Mouse (Mus musculus): Measurements from ENCODE around the gene Rad54l. TPM values are rescaled to one million over a fixed set of nuclear protein-coding genes. Genes with fewer than 3 reads are reported as not detected.

Gene Rad54l
- polyA plus RNA-seq, 1 experiment = 41.1 TPM

GRCm38 (mm10) chr4:116152702-116153101 is 29.2 kb upstream of the Rad54l start:
- no peaks in the 10 kb centered on the region for H3K9me3 ChIP-seq (replicated peaks; ENCODE audit: control insufficient read depth, insufficient read depth, low read length, poor library complexity, severe bottlenecking)
- peaks cover 5% of the 10 kb centered on the region for H3K4me1 ChIP-seq (ENCODE audit: control insufficient read depth, insufficient read depth, low read length)
- peaks cover 33% of the 10 kb centered on the region for H3K36me3 ChIP-seq (ENCODE audit: control insufficient read depth, insufficient read depth, low read length, poor library complexity, severe bottlenecking)
- H3K27ac ChIP-seq (ENCODE audit: insufficient read depth, low read length) = no peak overlapping the region
- no peak overlapping the region for H3K4me3 ChIP-seq (ENCODE audit: low read depth, low read length)
- H3K9ac ChIP-seq (ENCODE audit: low read depth, poor library complexity, severe bottlenecking) = no peak overlapping the region
- TF ChIP-seq POLR2A (IDR thresholded peaks at IDR 0.05; ENCODE audit: insufficient read depth, low read length) (no peak), CTCF (IDR thresholded peaks at IDR 0.05; ENCODE audit: low read depth, low read length) (no peak), EP300 (IDR thresholded peaks at IDR 0.05; ENCODE audit: insufficient read depth, low read depth, low read length) (no peak)
- H3K27me3 ChIP-seq (ENCODE audit: control insufficient read depth, insufficient read depth, low read length, poor library complexity, severe bottlenecking) = no peaks in the 10 kb centered on the region

GRCm38 (mm10) chr4:116151238-116151637 is 27.7 kb upstream of the Rad54l start, which contains the start of gene Lurap1:
Gene Lurap1 (minus strand): TSS chr4:116151338.
- Histone ChIP-seq H3K27ac (ENCODE audit: insufficient read depth, low read length) (peak within 1 kb of the TSS; percentile 53), H3K36me3 (ENCODE audit: control insufficient read depth, insufficient read depth, low read length, poor library complexity, severe bottlenecking) (peaks cover 23% of the 10 kb centered on the region)

GRCm38 (mm10) chr4:116150862-116151221 is 27.4 kb upstream of the Rad54l start:
- Histone ChIP-seq H3K9me3 (replicated peaks; ENCODE audit: control insufficient read depth, insufficient read depth, low read length, poor library complexity, severe bottlenecking) (no peaks in the 10 kb centered on the region), H3K4me3 (ENCODE audit: low read depth, low read length) (peak overlapping the region; percentile 94), H3K4me1 (ENCODE audit: control insufficient read depth, insufficient read depth, low read length) (peaks cover 5% of the 10 kb centered on the region), H3K36me3 (ENCODE audit: control insufficient read depth, insufficient read depth, low read length, poor library complexity, severe bottlenecking) (peaks cover 19% of the 10 kb centered on the region), H3K27me3 (ENCODE audit: control insufficient read depth, insufficient read depth, low read length, poor library complexity, severe bottlenecking) (no peaks in the 10 kb centered on the region), H3K9ac (ENCODE audit: low read depth, poor library complexity, severe bottlenecking) (peak overlapping the region; percentile 97), H3K27ac (ENCODE audit: insufficient read depth, low read length) (peak overlapping the region; percentile 53)
- TF ChIP-seq EP300 (IDR thresholded peaks at IDR 0.05; ENCODE audit: insufficient read depth, low read depth, low read length) = no peak
- no peak for TF ChIP-seq POLR2A (IDR thresholded peaks at IDR 0.05; ENCODE audit: insufficient read depth, low read length)
- no peak for TF ChIP-seq CTCF (IDR thresholded peaks at IDR 0.05; ENCODE audit: low read depth, low read length)

More at GRCm38 (mm10) chr4:116151238-116151637, 27.7 kb upstream of the Rad54l start, which contains the start of gene Lurap1:
- no peak for TF ChIP-seq POLR2A (IDR thresholded peaks at IDR 0.05; ENCODE audit: insufficient read depth, low read length)
- TF ChIP-seq CTCF (IDR thresholded peaks at IDR 0.05; ENCODE audit: low read depth, low read length) = no peak
- TF ChIP-seq EP300 (IDR thresholded peaks at IDR 0.05; ENCODE audit: insufficient read depth, low read depth, low read length) = no peak
- H3K9me3 ChIP-seq (replicated peaks; ENCODE audit: control insufficient read depth, insufficient read depth, low read length, poor library complexity, severe bottlenecking) = no peaks in the 10 kb centered on the region
- H3K27me3 ChIP-seq (ENCODE audit: control insufficient read depth, insufficient read depth, low read length, poor library complexity, severe bottlenecking) = no peaks in the 10 kb centered on the region
- peak within 1 kb of the TSS; percentile 94 for H3K4me3 ChIP-seq (ENCODE audit: low read depth, low read length)
- H3K4me1 ChIP-seq (ENCODE audit: control insufficient read depth, insufficient read depth, low read length) = peaks cover 5% of the 10 kb centered on the region
- peak within 1 kb of the TSS; percentile 97 for H3K9ac ChIP-seq (ENCODE audit: low read depth, poor library complexity, severe bottlenecking)

GRCm38 (mm10) chr4:116150156-116150861 is 26.8 kb upstream of the Rad54l start:
- peak overlapping the region; percentile 53 for H3K27ac ChIP-seq (ENCODE audit: insufficient read depth, low read length)
- peak overlapping the region; percentile 97 for H3K9ac ChIP-seq (ENCODE audit: low read depth, poor library complexity, severe bottlenecking)
- TF ChIP-seq CTCF (IDR thresholded peaks at IDR 0.05; ENCODE audit: low read depth, low read length) = no peak
- no peak for TF ChIP-seq EP300 (IDR thresholded peaks at IDR 0.05; ENCODE audit: insufficient read depth, low read depth, low read length)
- TF ChIP-seq POLR2A (IDR thresholded peaks at IDR 0.05; ENCODE audit: insufficient read depth, low read length) = no peak
- no peaks in the 10 kb centered on the region for H3K9me3 ChIP-seq (replicated peaks; ENCODE audit: control insufficient read depth, insufficient read depth, low read length, poor library complexity, severe bottlenecking)
- no peaks in the 10 kb centered on the region for H3K27me3 ChIP-seq (ENCODE audit: control insufficient read depth, insufficient read depth, low read length, poor library complexity, severe bottlenecking)
- H3K4me1 ChIP-seq (ENCODE audit: control insufficient read depth, insufficient read depth, low read length) = peaks cover 5% of the 10 kb centered on the region
- peak overlapping the region; percentile 94 for H3K4me3 ChIP-seq (ENCODE audit: low read depth, low read length)
- H3K36me3 ChIP-seq (ENCODE audit: control insufficient read depth, insufficient read depth, low read length, poor library complexity, severe bottlenecking) = peaks cover 14% of the 10 kb centered on the region

GRCm38 (mm10) chr4:116149812-116150155 is 26.3 kb upstream of the Rad54l start:
- Histone ChIP-seq H3K36me3 (ENCODE audit: control insufficient read depth, insufficient read depth, low read length, poor library complexity, severe bottlenecking) (peaks cover 14% of the 10 kb centered on the region; the same call in 1 of the 2 replicates), H3K9ac (ENCODE audit: low read depth, poor library complexity, severe bottlenecking) (peak overlapping the region; percentile 97), H3K27ac (ENCODE audit: insufficient read depth, low read length) (peak overlapping the region; percentile 3), H3K4me3 (ENCODE audit: low read depth, low read length) (peak overlapping the region; percentile 61), H3K9me3 (replicated peaks; ENCODE audit: control insufficient read depth, insufficient read depth, low read length, poor library complexity, severe bottlenecking) (no peaks in the 10 kb centered on the region), H3K27me3 (ENCODE audit: control insufficient read depth, insufficient read depth, low read length, poor library complexity, severe bottlenecking) (no peaks in the 10 kb centered on the region), H3K4me1 (ENCODE audit: control insufficient read depth, insufficient read depth, low read length) (peaks cover 5% of the 10 kb centered on the region)
- TF ChIP-seq POLR2A (IDR thresholded peaks at IDR 0.05; ENCODE audit: insufficient read depth, low read length) (no peak), CTCF (IDR thresholded peaks at IDR 0.05; ENCODE audit: low read depth, low read length) (no peak), EP300 (IDR thresholded peaks at IDR 0.05; ENCODE audit: insufficient read depth, low read depth, low read length) (no peak)
